Mouse (Mus musculus) activated CD4-positive, CD25-positive, alpha-beta regulatory T cell (primary cell): ENCODE data around the gene Slc6a2. TPM values are rescaled to one million over a fixed set of nuclear protein-coding genes. Genes with fewer than 3 reads are reported as not detected.

ENCODE experiments used
- polyA plus RNA-seq, 2 experiments: library from polyadenylated mRNA; unstranded; fragments of 100-300 nt; shearing (Covaris generic); gene quantifications; one replicate each; pipeline ENCODE4 v1.2.1; 2017

The Slc6a2 gene
- polyA plus RNA-seq: under 1 TPM in 1 of 2 experiments, not detected in 1; 0.26 TPM

DNA sequence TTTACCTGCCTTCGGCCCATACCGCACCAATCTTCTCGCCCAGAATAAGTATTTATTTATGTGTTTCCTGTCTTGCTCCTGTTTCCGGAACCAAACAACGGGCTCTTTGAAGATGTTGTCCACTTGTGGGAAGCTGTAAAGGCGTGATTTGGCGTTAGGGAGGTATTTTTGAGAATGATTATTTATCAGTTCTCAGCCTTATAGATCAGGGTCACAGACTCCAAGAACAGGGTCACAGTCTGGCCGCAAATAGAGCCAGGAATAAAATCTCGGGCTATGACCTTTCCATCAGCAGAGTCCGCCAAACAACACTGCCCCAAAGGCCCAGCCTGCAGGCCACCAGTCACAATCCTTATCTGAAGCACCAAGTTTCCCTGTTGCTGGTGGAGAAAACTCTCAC is at the start of gene Slc6a2:
Gene Slc6a2, plus strand, starts transcription at position 301 of the 400 bp plus-strand sequence.

DNA sequence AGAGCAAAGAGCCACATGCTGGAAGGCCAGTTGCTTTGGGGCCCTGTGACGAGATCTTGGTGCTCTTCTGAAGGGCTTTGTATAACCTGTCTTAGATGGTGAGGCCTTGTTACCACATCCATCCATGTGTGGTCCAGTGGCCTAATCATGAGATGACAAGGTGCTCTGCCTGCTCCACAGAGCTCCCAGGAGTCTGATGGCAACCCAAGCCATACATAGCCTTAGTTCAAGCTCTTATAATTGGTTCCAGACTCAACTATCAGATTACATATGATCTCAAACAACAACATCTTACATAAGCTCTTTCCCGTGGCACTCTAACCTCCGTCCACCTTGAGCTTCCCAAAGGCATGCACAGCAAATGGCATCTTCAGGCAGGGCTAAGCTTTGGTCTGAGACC is 88.2 kb downstream of the Slc6a2 start, which contains the start of gene Ces1a:
Gene Ces1a, minus strand, starts transcription at position 101 of the 400 bp plus-strand sequence.

Other genes starting within 250 kb of the Slc6a2 start
- not detected for gene Mmp2, start 132.8 kb upstream of the Slc6a2 start, polyA plus RNA-seq
- gene Lpcat2, start 104.7 kb upstream of the Slc6a2 start, polyA plus RNA-seq: 1 to 10 TPM in 1 of 2 experiments, under 1 TPM in 1; 0.70 to 2.0 TPM
- gene Capns2, start 58.7 kb upstream of the Slc6a2 start, polyA plus RNA-seq: not detected
- not detected for gene Ces1a, start 88.1 kb downstream of the Slc6a2 start, polyA plus RNA-seq
- gene Ces1b, start 119.9 kb downstream of the Slc6a2 start, polyA plus RNA-seq: not detected
- gene Ces1c, start 171.2 kb downstream of the Slc6a2 start, polyA plus RNA-seq: not detected
- under 1 TPM in 1 of 2 experiments, not detected in 1; 0.22 TPM for gene Ces1d, start 237.8 kb downstream of the Slc6a2 start, polyA plus RNA-seq